In genomic region chr1:36707166-36707565, GRCm38 (mm10) we compare ENCODE assay signal across 24 mouse cellular contexts. TPM values are rescaled to one million over a fixed set of nuclear protein-coding genes. Genes with fewer than 3 reads are reported as not detected.
DNase-seq lines count a peak whose midpoint lies in the region; ATAC-seq and TF ChIP-seq lines count a peak whose summit lies in the region.
"Had no signal": no experiment of that assay in that cellular context is flagged by ENCODE, and none has a peak within 500 bp of the region (broad histone marks: within the 10 kb centered on the region; RNA-seq: fewer than 3 reads in every experiment).

No protein-coding gene starts in this region.

- peaks cover 54% of the 10 kb centered on the region for H3K36me3 ChIP-seq in heart, embryonic 10.5 days
- peaks cover 54% of the 10 kb centered on the region for H3K36me3 ChIP-seq in limb, embryonic 13.5 days
- H3K36me3 ChIP-seq in limb, embryonic 10.5 days = peaks cover 60% of the 10 kb centered on the region
- H3K36me3 ChIP-seq in hindbrain, embryonic 11.5 days (ENCODE audit: control insufficient read depth, insufficient read depth, low read length) = peaks cover 8% of the 10 kb centered on the region; the same call in 1 of the 2 replicates

- no peak for ATAC-seq in limb, embryonic 13.5 days (ENCODE audit: low FRiP score, low read depth)
- no peak for ATAC-seq in hindbrain, embryonic 11.5 days (ENCODE audit: low FRiP score)
- ATAC-seq: CD4-positive, CD25-positive, alpha-beta regulatory T cell, adult 4 months; liver, embryonic 12.5 days had no signal

- no peaks in the 10 kb centered on the region for H3K9me3 ChIP-seq in heart, embryonic 10.5 days
- no peaks in the 10 kb centered on the region for H3K9me3 ChIP-seq in limb, embryonic 13.5 days
- no peaks in the 10 kb centered on the region for H3K9me3 ChIP-seq in limb, embryonic 10.5 days (replicated peaks)
- no peaks in the 10 kb centered on the region for H3K9me3 ChIP-seq in hindbrain, embryonic 11.5 days (ENCODE audit: control insufficient read depth, low read length)
- H3K9me3 ChIP-seq: embryonic facial prominence, embryonic 15.5 days; forebrain, embryonic 10.5 days; hindbrain, embryonic 10.5 days; liver, embryonic 12.5 days; lung, embryonic 15.5 days; midbrain, embryonic 12.5 days had no signal

- peaks cover 20% of the 10 kb centered on the region for H3K4me1 ChIP-seq in cerebellum, adult 2 months (ENCODE audit: control insufficient read depth, insufficient read depth, low read length)
- peaks cover 23% of the 10 kb centered on the region for H3K4me1 ChIP-seq in heart, embryonic 10.5 days
- H3K4me1 ChIP-seq in limb, embryonic 13.5 days = peaks cover 16% of the 10 kb centered on the region
- peaks cover 15% of the 10 kb centered on the region for H3K4me1 ChIP-seq in limb, embryonic 10.5 days
- peaks cover 2% of the 10 kb centered on the region; the same call in 1 of the 2 replicates for H3K4me1 ChIP-seq in cortical plate, adult 2 months (ENCODE audit: control insufficient read depth, insufficient read depth, low read length)
- H3K4me1 ChIP-seq in hindbrain, embryonic 11.5 days (replicated peaks; ENCODE audit: control insufficient read depth, insufficient read depth, low read length) = peaks cover 5% of the 10 kb centered on the region; the same call in 1 of the 2 replicates

- peak; percentile 20 for DNase-seq in cerebellum, adult 11-12 months
- DNase-seq in cerebellum, adult 2 months = no peak
- no peak for DNase-seq in heart, embryonic 10.5 days (ENCODE audit: low spot score)
- DNase-seq in heart, postnatal 25 days (ENCODE audit: low spot score) = no peak
- DNase-seq in limb, embryonic 10.5 days (ENCODE audit: low spot score) = no peak
- no peak for DNase-seq in hindbrain, embryonic 11.5 days (ENCODE audit: low spot score)
- DNase-seq: adrenal gland, adult 2 months; cerebellum, postnatal 36 days; heart, adult 2 months; kidney, postnatal 4 days; spleen, adult 18-20 months had no signal

- no peak overlapping the region for H3K4me3 ChIP-seq in cerebellum, adult 2 months (replicated peaks; ENCODE audit: insufficient read depth, low read depth, low read length)
- no peak overlapping the region for H3K4me3 ChIP-seq in heart, embryonic 10.5 days
- no peak overlapping the region for H3K4me3 ChIP-seq in limb, embryonic 13.5 days
- no peak overlapping the region for H3K4me3 ChIP-seq in limb, embryonic 10.5 days
- peak overlapping the region; percentile 15 for H3K4me3 ChIP-seq in cortical plate, adult 2 months (ENCODE audit: insufficient read depth, low read length)
- H3K4me3 ChIP-seq in hindbrain, embryonic 11.5 days (ENCODE audit: low read depth, low read length) = no peak overlapping the region
- H3K4me3 ChIP-seq: heart, adult 2 months; liver, embryonic 12.5 days; lung, embryonic 15.5 days; midbrain, embryonic 12.5 days had no signal

- no peak for TF ChIP-seq POLR2A in cerebellum, adult 2 months (IDR thresholded peaks at IDR 0.05; ENCODE audit: borderline replicate concordance, insufficient read depth, low read length)
- TF ChIP-seq POLR2A in cortical plate, adult 2 months (IDR thresholded peaks at IDR 0.05; ENCODE audit: extremely low read depth, insufficient read depth, low read length) = no peak

- intact Hi-C loops in heart, postnatal 25 days (cut with DNase I) = loop anchor here (10.0 kb wide), 1 partner anchor 342 kb away; the partner anchor contains the start of gene Kansl3

- no peak for TF ChIP-seq CTCF in cerebellum, adult 2 months (IDR thresholded peaks at IDR 0.05; ENCODE audit: borderline replicate concordance, insufficient read depth, low read depth, low read length)
- TF ChIP-seq CTCF in cortical plate, adult 2 months (IDR thresholded peaks at IDR 0.05; ENCODE audit: extremely low read depth, insufficient read depth, low read length) = no peak

- H3K27ac ChIP-seq in cerebellum, adult 2 months (ENCODE audit: insufficient read depth, low read length) = no peak overlapping the region
- 0 out of 2 replicates have a peak overlapping the region, but pooled peaks have one; percentile 7 for H3K27ac ChIP-seq in heart, embryonic 10.5 days
- H3K27ac ChIP-seq in limb, embryonic 13.5 days = no peak overlapping the region
- no peak overlapping the region for H3K27ac ChIP-seq in limb, embryonic 10.5 days
- no peak overlapping the region for H3K27ac ChIP-seq in cortical plate, adult 2 months (ENCODE audit: insufficient read depth, low read length)
- H3K27ac ChIP-seq in hindbrain, embryonic 11.5 days (ENCODE audit: low read depth, low read length) = no peak overlapping the region
- H3K27ac ChIP-seq: embryonic facial prominence, embryonic 15.5 days; forebrain, embryonic 10.5 days; heart, adult 2 months; hindbrain, embryonic 10.5 days; liver, embryonic 12.5 days; lung, embryonic 15.5 days; midbrain, embryonic 12.5 days had no signal

- H3K9ac ChIP-seq in limb, embryonic 13.5 days = peak overlapping the region; percentile 13; the same call in 1 of the 2 replicates
- H3K9ac ChIP-seq in hindbrain, embryonic 11.5 days (ENCODE audit: low read depth, low read length) = no peak overlapping the region
- H3K9ac ChIP-seq: embryonic facial prominence, embryonic 15.5 days; liver, embryonic 12.5 days; lung, embryonic 15.5 days; midbrain, embryonic 12.5 days had no signal

- no peak overlapping the region for H3K4me2 ChIP-seq in limb, embryonic 13.5 days (replicated peaks)
- no peak overlapping the region for H3K4me2 ChIP-seq in hindbrain, embryonic 11.5 days (replicated peaks; ENCODE audit: low read depth, low read length)
- H3K4me2 ChIP-seq: embryonic facial prominence, embryonic 15.5 days; midbrain, embryonic 12.5 days had no signal

- H3K27me3 ChIP-seq in cerebellum, adult 2 months (ENCODE audit: control insufficient read depth, insufficient read depth, low read length) = no peaks in the 10 kb centered on the region
- no peaks in the 10 kb centered on the region for H3K27me3 ChIP-seq in heart, embryonic 10.5 days (ENCODE audit: insufficient read depth, poor library complexity, severe bottlenecking)
- no peaks in the 10 kb centered on the region for H3K27me3 ChIP-seq in limb, embryonic 13.5 days
- no peaks in the 10 kb centered on the region for H3K27me3 ChIP-seq in limb, embryonic 10.5 days (ENCODE audit: low read depth, poor library complexity, severe bottlenecking)
- no peaks in the 10 kb centered on the region for H3K27me3 ChIP-seq in hindbrain, embryonic 11.5 days (ENCODE audit: control insufficient read depth, insufficient read depth, low read length)
- H3K27me3 ChIP-seq: embryonic facial prominence, embryonic 15.5 days; liver, embryonic 12.5 days; lung, embryonic 15.5 days had no signal

- 14% methylated on average over 2 of the region's 2 CpGs for WGBS in cerebellum, adult 2 months
- 70% methylated on average over 2 of the region's 2 CpGs for WGBS in heart, embryonic 10.5 days
- 69% methylated on average over 2 of the region's 2 CpGs for WGBS in limb, embryonic 13.5 days
- WGBS in limb, embryonic 10.5 days = 83% methylated on average over 2 of the region's 2 CpGs
- WGBS in hindbrain, embryonic 11.5 days = 80% methylated on average over 2 of the region's 2 CpGs

RNA-seq across cellular contexts. Expression of gene 4933424G06Rik, which starts 2.8 kb away (rescaled TPM):
- 0.16 and 0.21 TPM in 2 replicates for polyA plus RNA-seq in cerebellum, adult 2 months (2012; rRNA removed)
- not detected in 2 replicates for polyA plus RNA-seq in heart, embryonic 10.5 days (2016; fragmentation: Nextera tagmentation; extraction: Ambion mirVana)
- total RNA-seq in heart, postnatal 25 days (2021) = not detected
- not detected in 2 replicates for polyA plus RNA-seq in limb, embryonic 13.5 days (2015; fragmentation: Nextera tagmentation; extraction: Ambion mirVana)
- not detected in 2 replicates for polyA plus RNA-seq in limb, embryonic 10.5 days (2016; fragmentation: Nextera tagmentation; extraction: Ambion mirVana)
- polyA plus RNA-seq in cortical plate, adult 2 months (2012; rRNA removed) = 0.15 and 0.62 TPM in 2 replicates
- 0.19 and 0.22 TPM in 2 replicates for polyA plus RNA-seq in hindbrain, embryonic 11.5 days (2014; fragmentation: Nextera tagmentation; extraction: Ambion mirVana)
- total RNA-seq: adrenal gland, adult 2 months; heart, adult 2 months had no signal
- polyA plus RNA-seq: adrenal gland, adult 2 months; CD4-positive, CD25-positive, alpha-beta regulatory T cell, adult 4 months; forebrain, embryonic 10.5 days; heart, adult 2 months; intestine, embryonic 14.5 days; kidney, embryonic 14.5 days; lung, embryonic 15.5 days; stomach, embryonic 14.5 days had no signal

RNA-seq across cellular contexts. Expression of gene Actr1b, which starts 7.1 kb away (rescaled TPM):
- polyA plus RNA-seq in cerebellum, adult 2 months (2012; rRNA removed) = 371 and 376 TPM in 2 replicates
- polyA plus RNA-seq in heart, embryonic 10.5 days (2016; fragmentation: Nextera tagmentation; extraction: Ambion mirVana) = 126 and 133 TPM in 2 replicates
- 100 to 1,000 TPM; 104 to 107 TPM for total RNA-seq in heart, postnatal 25 days (2021)
- polyA plus RNA-seq in limb, embryonic 13.5 days (2015; fragmentation: Nextera tagmentation; extraction: Ambion mirVana) = 105 and 119 TPM in 2 replicates
- 155 and 156 TPM in 2 replicates for polyA plus RNA-seq in limb, embryonic 10.5 days (2016; fragmentation: Nextera tagmentation; extraction: Ambion mirVana)
- polyA plus RNA-seq in cortical plate, adult 2 months (2012; rRNA removed) = 479 and 532 TPM in 2 replicates
- polyA plus RNA-seq in hindbrain, embryonic 11.5 days (2014; fragmentation: Nextera tagmentation; extraction: Ambion mirVana) = 84.9 and 97.5 TPM in 2 replicates

RNA-seq across cellular contexts. Expression of gene Cox5b, which starts 15.9 kb away (rescaled TPM):
- 812 and 891 TPM in 2 replicates for polyA plus RNA-seq in cerebellum, adult 2 months (2012; rRNA removed)
- 894 and 1,099 TPM in 2 replicates for polyA plus RNA-seq in heart, embryonic 10.5 days (2016; fragmentation: Nextera tagmentation; extraction: Ambion mirVana)
- 1,000 to 10,000 TPM; 2,198 to 2,230 TPM for total RNA-seq in heart, postnatal 25 days (2021)
- 479 and 511 TPM in 2 replicates for polyA plus RNA-seq in limb, embryonic 13.5 days (2015; fragmentation: Nextera tagmentation; extraction: Ambion mirVana)
- polyA plus RNA-seq in limb, embryonic 10.5 days (2016; fragmentation: Nextera tagmentation; extraction: Ambion mirVana) = 535 and 559 TPM in 2 replicates
- 654 and 745 TPM in 2 replicates for polyA plus RNA-seq in cortical plate, adult 2 months (2012; rRNA removed)
- 510 and 530 TPM in 2 replicates for polyA plus RNA-seq in hindbrain, embryonic 11.5 days (2014; fragmentation: Nextera tagmentation; extraction: Ambion mirVana)

RNA-seq across cellular contexts. Expression of gene Fam178b, which starts 24.2 kb away (rescaled TPM):
- 1.1 and 1.4 TPM in 2 replicates for polyA plus RNA-seq in cerebellum, adult 2 months (2012; rRNA removed)
- polyA plus RNA-seq in heart, embryonic 10.5 days (2016; fragmentation: Nextera tagmentation; extraction: Ambion mirVana) = 1.8 and 4.1 TPM in 2 replicates
- total RNA-seq in heart, postnatal 25 days (2021) = under 1 TPM in 1 of 2 experiments, not detected in 1; 0.83 TPM
- polyA plus RNA-seq in limb, embryonic 13.5 days (2015; fragmentation: Nextera tagmentation; extraction: Ambion mirVana) = 0.53 and 0.69 TPM in 2 replicates
- 1.3 and 1.6 TPM in 2 replicates for polyA plus RNA-seq in limb, embryonic 10.5 days (2016; fragmentation: Nextera tagmentation; extraction: Ambion mirVana)
- 0.89 and 1.3 TPM in 2 replicates for polyA plus RNA-seq in cortical plate, adult 2 months (2012; rRNA removed)
- polyA plus RNA-seq in hindbrain, embryonic 11.5 days (2014; fragmentation: Nextera tagmentation; extraction: Ambion mirVana) = 0.52 and 0.53 TPM in 2 replicates
- total RNA-seq: left cerebral cortex, postnatal 25 days had no signal
- polyA plus RNA-seq: CD4-positive, CD25-positive, alpha-beta regulatory T cell, adult 4 months; liver, embryonic 12.5 days; midbrain, embryonic 12.5 days had no signal

RNA-seq across cellular contexts. Expression of gene Zap70, which starts 54.4 kb away (rescaled TPM):
- 1.5 and 1.8 TPM in 2 replicates for polyA plus RNA-seq in cerebellum, adult 2 months (2012; rRNA removed)
- 0.05 and 0.27 TPM in 2 replicates for polyA plus RNA-seq in heart, embryonic 10.5 days (2016; fragmentation: Nextera tagmentation; extraction: Ambion mirVana)
- total RNA-seq in heart, postnatal 25 days (2021) = under 1 TPM; 0.18 to 0.53 TPM
- polyA plus RNA-seq in limb, embryonic 13.5 days (2015; fragmentation: Nextera tagmentation; extraction: Ambion mirVana) = 0.34 and 1.2 TPM in 2 replicates
- polyA plus RNA-seq in limb, embryonic 10.5 days (2016; fragmentation: Nextera tagmentation; extraction: Ambion mirVana) = 0.36 TPM in 1 of 2 replicates, not detected in the other
- polyA plus RNA-seq in cortical plate, adult 2 months (2012; rRNA removed) = 2.0 and 2.2 TPM in 2 replicates
- polyA plus RNA-seq in hindbrain, embryonic 11.5 days (2014; fragmentation: Nextera tagmentation; extraction: Ambion mirVana) = 0.15 and 0.39 TPM in 2 replicates
- polyA plus RNA-seq: liver, embryonic 12.5 days had no signal
